Mouse (Mus musculus) v-Abl transformed pro-B cells (cell line): Measurements from ENCODE around the gene Aaed1.
"Not testable (repeated sequence)": the region's sequence is repeated elsewhere in the genome, so short reads cannot be mapped to it uniquely, and the experiment has no call there.

Experiments
- in situ Hi-C, 2 experiments: fragments of 400-800 bp; cut with MboI; formaldehyde crosslinking; loops; one replicate each; pipeline ENCODE4 v1.15.1; 2025; ENCODE audit not compliant: unreplicated experiment in 2 of 2

Gene Aaed1

DNA sequence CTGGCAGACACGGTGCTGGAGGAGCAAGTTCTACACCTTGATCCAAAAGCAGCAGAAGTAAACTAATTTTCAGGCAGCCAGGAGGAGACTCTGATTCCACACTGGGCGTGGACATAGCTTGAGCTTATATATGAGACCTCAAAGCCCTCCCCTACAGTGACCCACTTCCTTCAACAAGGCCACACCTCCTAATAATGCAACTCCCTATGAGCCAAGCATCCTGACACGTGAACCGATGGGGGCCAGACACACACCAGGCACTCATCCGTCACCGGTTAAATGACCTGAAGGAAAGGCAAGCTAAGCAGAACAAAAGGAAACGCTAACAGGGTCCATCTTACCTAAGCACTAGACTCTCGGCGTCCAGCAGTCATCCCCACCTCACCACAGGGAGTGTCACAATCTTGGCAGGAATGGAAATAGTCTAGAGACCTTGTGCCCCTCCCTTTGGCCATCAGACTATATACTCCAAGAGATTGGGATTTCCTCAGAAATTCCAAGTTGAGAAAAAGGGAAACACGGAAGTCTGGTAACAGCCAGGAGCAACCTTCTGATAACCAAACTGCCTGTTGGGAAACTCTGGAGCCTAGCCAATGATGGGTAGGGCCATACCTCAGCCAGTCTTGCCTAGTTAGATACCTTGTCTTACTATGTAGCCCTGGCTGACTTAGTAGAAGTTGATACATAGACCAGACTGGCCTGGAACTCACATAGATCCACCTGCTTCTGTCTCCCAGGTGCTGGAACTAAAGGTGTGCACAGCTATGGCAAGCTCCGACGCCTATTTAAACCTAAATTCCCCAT is 55.3 kb downstream of the Aaed1 start:
- in situ Hi-C loops, result no loop called here

DNA sequence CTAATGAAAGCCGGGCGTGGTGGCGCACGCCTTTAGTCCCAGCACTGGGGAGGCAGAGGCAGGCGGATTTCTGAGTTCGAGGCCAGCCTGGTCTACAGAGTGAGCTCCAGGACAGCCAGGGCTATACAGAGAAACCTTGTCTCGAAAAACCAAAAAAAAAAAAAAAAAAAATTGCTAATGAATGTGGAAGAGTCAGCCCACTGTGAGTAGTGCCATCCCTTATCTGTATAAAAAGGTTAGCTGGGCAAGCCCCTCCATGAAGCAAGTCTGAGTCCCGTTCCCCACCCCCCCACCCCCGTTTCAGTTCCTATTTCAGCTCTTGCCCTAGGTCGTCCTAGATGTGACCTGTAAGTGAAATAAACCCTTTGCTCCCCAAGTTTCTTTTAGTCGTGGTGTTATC is 58.3 kb downstream of the Aaed1 start:
- in situ Hi-C loops, result not testable (repeated sequence)

DNA sequence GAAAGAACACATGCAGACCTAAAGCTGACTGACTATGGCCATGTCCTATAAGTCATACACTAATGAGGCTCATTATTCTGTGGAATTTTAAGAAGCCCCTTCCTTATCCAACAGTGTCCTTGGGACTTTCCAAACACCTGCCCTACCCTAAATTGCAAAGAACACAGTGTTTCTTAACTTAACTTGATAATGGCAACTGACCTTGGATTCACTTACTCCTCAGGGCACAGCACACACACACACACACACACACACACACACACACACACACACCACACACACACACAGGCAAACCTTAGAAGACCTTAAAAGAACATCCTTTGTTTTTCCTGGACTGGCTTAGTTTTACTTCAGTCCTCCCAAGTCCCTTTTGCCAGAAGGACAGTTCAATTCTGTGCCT is 58.8 kb downstream of the Aaed1 start:
- in situ Hi-C loops, result no loop called here

DNA sequence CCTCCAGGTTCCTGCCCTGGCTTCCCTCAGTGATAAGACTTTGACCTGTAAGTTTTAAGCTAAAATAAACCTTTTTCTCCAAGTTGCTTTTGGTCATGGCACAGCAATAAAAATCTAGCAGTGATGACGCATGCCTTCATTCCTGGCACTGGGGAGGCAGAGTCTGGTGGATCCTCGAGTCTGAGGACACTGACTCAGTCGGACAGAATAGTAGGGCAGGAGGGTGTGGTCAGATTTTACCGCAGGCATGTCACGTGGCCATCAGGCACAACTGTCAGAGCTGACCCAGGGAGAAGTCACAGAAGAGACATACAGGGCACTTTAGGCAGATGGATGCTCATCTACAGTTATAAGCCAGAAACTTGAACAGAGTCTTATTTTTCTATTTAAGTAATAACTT is 60.4 kb downstream of the Aaed1 start:
- in situ Hi-C loops, result no loop called here

DNA sequence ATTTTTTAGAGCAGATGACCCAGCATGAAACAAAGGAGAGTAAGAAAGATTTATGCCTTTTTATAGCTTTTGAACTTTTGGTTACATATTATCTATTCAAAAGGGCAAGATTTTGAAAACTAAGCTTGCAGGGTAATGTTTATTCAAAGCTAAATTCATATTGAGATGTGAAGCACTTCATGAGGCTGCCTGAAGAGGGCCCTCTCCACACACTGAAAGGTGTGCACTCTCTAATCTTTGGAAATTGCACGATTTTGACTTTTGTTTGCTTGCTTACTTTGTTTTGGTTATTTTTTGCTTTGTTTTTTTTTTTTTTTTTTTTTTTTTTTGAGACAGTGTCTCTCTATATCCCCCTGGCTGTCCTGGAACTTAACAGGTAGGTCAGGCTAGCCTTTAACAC is 62.1 kb downstream of the Aaed1 start:
- in situ Hi-C loops, result no loop called here

DNA sequence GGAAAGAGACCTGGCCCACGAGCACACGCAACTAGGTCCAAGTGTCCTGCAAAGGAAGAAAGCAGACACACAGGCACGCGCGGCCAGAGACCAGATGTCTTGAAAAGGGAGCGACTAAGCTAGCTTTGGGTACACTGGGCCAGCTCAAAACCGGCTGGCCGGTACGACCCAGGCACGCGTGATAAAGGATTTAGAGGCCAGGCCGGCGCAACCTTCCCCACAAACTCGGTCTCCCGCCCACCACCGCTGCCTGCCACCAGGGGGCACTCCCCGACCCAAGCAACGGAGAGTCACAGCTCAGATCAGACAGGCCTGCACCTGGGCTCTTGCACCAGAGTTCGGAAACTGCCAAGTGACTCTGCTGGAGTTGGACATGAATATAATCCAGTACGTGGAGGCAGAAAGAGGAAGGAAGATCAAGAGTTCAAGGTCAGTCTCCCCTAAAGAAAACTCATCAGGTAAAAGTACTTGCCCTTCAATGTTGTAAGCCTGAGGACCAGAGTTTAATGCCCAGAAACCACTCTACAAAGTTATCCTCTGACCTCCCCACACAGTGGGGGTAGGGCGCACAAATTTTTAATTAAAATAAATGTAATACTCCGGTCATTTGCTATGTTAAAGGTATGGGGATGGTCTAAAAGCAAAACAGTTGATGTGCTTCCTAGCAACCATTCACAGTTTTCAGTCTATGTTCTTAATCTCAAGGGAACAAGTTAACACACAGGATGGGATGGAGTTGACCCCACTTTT is 63.6 kb downstream of the Aaed1 start:
- in situ Hi-C loops, result loop anchor here (5.0 kb wide), 4 partner anchors 42 to 63 kb away; partner anchors contain the start of gene Aaed1 (in 1 of the 2)

DNA sequence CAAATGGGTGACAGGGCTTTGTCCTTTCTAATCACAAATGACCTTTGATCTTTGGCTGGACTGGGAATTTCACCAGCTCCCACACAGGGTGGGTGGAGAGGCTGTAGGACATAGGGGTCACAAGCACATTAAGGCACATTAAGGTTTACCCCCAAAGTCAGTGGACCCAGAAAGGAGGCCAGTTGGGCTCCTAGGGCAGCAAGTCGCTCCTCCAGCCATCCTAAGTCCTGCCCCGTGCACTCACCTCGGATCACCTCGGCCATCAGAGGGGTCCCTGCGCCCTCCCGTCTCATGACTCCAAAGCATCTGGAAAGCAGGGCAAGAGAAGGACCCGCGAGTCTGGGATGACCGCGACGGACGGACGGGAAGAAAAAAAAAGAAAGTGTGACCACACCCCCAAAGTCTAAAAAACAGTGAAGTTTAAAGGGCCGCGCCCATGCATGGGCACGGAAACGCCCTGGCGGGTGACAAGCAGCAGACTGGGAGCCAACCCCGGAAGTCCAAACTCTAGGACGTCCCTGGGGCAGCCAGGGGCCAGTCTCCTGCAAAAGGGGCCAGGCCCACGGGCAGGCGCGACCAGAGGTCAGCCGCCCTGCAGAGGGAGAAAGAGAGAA is 64.2 kb downstream of the Aaed1 start:
- in situ Hi-C loops, result loop anchor here (5.0 kb wide), 4 partner anchors 41 to 64 kb away; partner anchors contain the start of gene Aaed1 (in 1 of the 2)

DNA sequence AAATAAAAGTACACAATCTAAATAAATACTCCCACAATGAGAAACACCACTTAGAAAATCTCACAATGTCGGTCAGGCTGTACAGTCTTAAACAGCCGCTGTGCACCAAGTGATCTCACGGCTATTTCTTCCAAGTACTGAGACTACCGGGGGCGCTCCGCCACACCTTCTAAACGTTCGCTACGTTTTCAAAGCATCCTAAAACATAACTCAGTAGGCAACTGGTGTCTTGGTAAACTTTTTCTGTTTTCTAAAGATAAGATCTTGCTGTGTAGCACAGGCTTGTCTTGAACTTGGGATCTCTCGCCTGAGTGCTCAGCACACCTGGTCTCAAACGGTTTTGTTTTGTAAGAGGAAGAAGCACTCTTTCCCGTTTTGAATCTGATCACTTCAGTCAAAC is 66.4 kb downstream of the Aaed1 start:
- in situ Hi-C loops, result loop anchor here (5.0 kb wide), 4 partner anchors 39 to 66 kb away; partner anchors contain the start of gene Aaed1 (in 1 of the 2)

DNA sequence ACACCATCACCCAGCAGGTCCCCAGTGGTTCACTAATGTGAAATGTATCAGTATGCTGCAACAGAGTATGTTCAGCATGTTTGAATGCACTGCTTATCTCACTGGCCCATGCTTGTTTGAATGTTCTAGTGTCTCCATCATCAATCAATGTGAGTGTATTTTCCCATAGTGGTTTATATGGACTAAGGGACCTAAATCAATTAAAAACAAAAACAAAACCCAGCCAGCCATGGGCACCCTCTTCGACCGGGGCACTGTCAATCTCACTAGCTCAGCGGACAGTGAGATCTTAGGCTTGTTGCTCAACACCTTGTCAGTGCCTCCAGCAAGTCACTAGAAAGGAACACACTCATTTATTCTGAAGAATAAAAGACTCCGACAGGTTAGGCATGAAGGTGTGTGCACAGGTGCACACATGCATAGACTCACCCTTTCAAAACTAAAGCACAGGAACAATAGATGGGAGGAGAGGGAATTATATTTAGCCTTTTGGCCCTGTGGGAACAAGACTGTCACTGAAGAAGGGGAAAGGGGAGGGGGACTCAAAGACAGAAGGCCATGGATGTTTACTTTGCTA is 67.7 kb downstream of the Aaed1 start:
- in situ Hi-C loops, result loop anchor here (5.0 kb wide), 4 partner anchors 37 to 68 kb away; partner anchors contain the start of gene Aaed1 (in 1 of the 2)

DNA sequence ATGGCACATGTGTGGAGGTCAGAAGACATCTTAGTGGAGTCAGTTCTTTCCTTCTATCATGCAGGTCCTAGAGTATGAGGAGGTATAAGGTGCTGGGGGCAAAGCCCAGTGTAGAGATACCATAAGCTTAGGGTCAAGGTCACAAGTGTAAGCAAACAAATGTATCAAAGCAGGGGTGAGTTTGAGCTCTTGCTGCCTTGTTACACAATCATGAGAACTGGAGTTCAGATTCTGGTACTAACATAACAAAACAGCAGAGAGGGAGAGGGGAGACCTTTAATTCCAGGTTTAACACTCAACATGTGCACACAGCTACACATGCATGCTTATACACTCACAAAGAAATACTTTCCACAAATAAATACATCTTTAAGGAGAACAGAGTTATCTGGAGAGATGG is 69.8 kb downstream of the Aaed1 start:
- in situ Hi-C loops, result no loop called here

DNA sequence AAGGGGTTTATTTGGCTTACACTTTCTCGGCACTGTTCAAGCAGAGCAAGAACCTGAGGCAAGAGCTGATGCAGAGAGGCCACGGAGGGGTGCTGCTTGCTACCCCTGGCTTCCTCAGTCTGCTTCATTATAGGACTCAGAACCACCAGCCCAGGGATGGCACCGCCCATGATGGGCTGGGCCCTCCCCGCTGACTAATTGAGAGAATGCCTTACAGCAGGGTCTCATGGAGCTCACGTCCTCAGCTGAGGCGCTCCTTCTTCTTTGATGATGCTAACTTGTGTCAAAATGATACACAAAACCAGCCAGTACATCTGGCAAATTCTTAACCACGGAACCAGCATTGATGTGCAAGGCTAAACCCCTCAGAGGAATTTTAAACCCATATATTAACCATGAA is 71.9 kb downstream of the Aaed1 start:
- in situ Hi-C loops, result no loop called here

DNA sequence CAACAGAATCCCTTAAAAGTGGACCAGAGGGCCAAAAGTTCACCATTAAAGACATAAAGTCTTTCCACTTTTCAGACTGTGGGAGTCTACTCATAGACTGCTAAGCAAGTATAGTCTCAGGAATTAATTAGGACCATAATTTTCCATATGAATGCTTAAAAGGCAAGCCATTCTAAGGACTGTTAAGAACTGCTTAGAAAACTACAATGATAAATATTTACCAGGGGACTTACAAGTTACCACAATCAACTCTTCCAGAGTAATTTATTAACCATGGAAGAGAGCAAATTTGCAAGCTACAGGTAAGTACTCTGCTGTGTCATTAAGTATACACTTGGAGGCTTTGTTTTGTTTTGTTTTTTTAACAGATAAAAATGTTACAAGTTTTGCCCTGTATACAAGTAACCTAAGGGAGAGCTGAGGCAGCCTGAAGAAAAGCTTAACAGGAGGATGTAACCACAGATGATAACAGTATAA is 74.8 kb downstream of the Aaed1 start:
- in situ Hi-C loops, result no loop called here

DNA sequence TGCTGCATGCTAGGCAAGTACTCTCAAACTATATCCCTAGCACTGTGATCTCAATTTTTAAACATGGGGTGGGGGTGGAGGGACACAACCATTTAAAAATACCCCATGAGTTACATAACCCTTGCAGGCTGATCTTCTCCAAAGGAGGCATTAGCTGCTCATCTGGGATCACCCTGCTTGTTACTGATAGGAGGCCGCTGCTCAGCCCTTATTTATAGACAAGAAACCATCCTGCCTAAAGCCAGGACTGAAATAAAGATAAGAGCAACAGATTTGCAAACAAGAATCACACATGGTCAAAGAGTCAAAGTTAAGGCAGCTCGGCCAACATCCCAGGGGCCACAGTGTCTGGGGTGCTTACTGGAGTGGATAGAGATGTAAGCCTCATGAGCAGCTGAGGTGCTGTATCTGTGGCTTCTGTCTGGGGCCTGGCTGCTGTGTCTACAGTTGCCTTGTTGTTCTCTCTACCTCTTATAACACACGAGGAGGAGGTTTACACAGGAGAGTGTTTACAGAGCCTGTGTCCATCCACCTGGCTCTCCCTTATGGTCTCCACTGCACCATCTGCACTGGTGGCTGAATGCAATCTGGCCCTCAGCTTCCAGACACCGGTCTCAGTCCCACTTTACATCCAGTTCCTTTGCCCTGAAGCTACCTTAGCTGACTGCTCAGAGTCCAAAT is 75.4 kb downstream of the Aaed1 start:
- in situ Hi-C loops, result no loop called here

DNA sequence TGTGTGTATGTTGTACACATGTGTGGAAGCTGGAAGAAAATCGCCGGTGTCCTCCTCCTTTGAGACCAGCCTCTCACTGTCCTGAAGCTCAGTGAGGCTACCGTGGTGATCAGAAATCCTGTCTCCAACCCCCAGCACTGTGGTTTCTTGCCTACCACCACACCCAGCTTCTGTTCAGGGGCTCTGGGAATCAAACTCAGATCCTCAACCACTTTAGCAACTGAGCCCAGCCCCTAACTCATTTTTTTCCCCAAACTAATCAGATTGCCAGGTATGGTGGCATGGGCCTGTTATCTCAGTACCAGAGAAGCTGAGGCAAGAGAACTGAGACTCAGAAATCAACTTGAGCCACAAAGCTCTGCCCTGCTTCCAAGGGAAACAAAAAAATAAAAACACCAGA is 76.7 kb downstream of the Aaed1 start:
- in situ Hi-C loops, result no loop called here

DNA sequence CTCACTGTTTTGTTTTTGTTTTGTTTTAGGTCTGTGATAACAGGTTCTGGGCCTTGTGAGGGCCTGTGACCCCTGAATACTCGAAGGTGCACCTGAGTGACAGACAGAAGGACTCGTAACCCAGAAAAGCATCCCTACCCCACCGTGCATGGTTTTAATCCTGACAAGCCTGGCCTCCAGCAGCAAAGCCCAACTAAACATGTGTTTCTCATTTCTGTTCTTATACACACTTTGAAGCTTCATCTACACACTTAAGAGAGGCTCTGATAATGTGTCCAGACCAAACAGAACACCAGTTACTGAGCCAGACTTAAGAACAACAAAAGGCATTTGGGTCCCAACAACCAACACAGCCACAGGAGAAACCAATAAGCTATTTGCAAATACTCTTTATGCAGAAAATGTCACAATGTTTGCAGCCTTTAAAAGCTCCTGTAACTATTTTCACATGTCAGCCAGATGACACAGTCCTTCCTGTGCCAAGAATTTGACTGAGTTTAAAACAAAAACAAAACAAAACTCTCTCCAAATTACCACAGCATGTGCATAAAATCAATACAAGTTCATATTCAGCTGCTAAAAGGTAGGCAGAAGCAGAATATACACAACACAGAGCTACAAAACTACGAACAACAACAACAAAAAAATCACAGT is 77.3 kb downstream of the Aaed1 start:
- in situ Hi-C loops, result no loop called here

DNA sequence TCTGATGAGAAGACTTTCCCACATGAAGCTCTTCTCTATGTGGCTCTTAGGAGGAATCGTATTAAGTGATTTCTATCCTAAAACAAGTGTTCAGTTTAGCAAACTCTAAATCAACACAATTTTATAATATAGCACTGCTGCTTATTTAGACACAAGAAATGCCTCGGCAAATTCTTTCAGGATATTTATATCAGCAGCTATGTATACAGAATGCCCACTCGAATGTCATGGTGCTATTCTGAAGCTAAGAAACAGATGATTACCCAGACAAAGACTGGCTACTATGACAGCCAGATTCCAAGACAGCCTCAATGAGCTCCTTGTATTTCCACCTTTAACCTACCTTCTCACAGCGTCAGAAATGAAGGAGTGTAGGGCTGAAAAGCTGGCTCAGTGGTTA is 79.4 kb downstream of the Aaed1 start:
- in situ Hi-C loops, result no loop called here

DNA sequence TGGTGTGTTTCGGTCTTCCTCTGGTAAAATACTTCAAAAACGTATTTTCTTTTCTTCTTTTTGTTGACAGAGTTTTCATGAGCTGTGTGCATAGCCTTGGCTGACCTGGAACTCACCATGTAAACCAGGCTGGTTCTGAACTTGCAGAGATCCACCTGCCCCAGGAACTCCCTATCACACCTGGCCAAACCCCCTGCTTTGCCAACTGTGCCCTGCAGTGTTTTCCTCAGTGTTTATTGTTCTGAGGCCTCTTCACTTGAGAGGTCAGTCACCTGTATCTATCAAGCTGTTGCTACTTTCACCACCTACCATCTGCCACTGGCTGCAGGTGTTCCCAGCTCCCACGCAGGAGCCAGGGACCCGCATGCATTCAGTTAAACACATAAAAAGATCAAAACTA is 85.8 kb downstream of the Aaed1 start:
- in situ Hi-C loops, result no loop called here

DNA sequence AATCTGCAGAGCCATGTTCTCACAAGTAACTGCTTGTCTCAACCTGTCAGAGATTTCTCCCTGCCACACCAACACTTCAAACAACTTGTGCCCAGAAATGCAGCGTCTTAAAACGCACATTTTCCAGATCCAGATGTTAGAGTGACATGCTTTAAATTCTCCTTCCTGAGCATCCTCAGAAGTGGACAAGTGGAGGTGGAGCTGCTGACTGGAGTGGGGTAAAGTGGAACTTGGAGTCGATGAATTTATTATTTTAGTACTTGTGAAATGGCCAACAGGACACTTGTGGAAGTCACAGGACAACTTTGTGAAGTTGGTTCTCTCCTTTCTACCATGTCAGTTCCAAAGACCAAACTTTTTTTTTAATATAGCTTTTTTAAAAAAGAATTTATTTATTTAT is 86.8 kb downstream of the Aaed1 start:
- in situ Hi-C loops, result no loop called here
